Mouse (Mus musculus) CH12.LX (cell line): Measurements from ENCODE around the gene Fndc5. TPM values are rescaled to one million over a fixed set of nuclear protein-coding genes. Genes with fewer than 3 reads are reported as not detected.

Experiments used
- DNase-seq: peaks from one replicate; pipeline ENCODE4 v3.0.0-alpha.2; 2013; ENCODE audit errors: extremely low read depth
- H3K27ac ChIP-seq: 2 replicates; pipeline ENCODE4 v1.5.1; 2012; ENCODE audit warnings: low read depth, mild to moderate bottlenecking, control low read depth, moderate library complexity; ENCODE audit not compliant: insufficient read depth
- H3K27me3 ChIP-seq: replicated peaks from 2 replicates; pipeline ENCODE3; 2012; ENCODE audit warnings: inconsistent platforms
- H3K36me3 ChIP-seq, 2 experiments: replicated peaks in 1 of 2; 2 replicates each; pipeline versions ENCODE3 to v1.6.1; 2012; ENCODE audit warnings: inconsistent platforms in 1 of 2, low read length in 1 of 2, mild to moderate bottlenecking in 1 of 2, mixed read lengths in 1 of 2, moderate library complexity in 1 of 2; ENCODE audit not compliant: control insufficient read depth in 1 of 2, insufficient read depth in 1 of 2
- H3K4me1 ChIP-seq, 2 experiments: 2 replicates each; pipeline ENCODE4 v1.6.1; 2012; ENCODE audit warnings: inconsistent platforms in 1 of 2, moderate library complexity in 1 of 2; ENCODE audit not compliant: insufficient read depth in 2 of 2, control insufficient read depth in 1 of 2
- H3K4me2 ChIP-seq: 2 replicates; pipeline ENCODE4 v1.6.1; 2012; ENCODE audit warnings: low read depth, mild to moderate bottlenecking, control low read depth; ENCODE audit not compliant: poor library complexity, insufficient read depth, severe bottlenecking
- H3K4me3 ChIP-seq, 3 experiments: fragments of 150-350 bp in 1 of 3; sonication (generic) in 1 of 3; replicated peaks in 1 of 3; 2 replicates each; pipeline versions ENCODE3 to v1.5.1; 2011 to 2012; ENCODE audit warnings: low read depth in 2 of 3, low read length in 2 of 3, mild to moderate bottlenecking in 2 of 3, moderate library complexity in 2 of 3, control low read depth in 1 of 3, improper control_type of control experiment in 1 of 3, inconsistent platforms in 1 of 3, mixed read lengths in 1 of 3; ENCODE audit not compliant: poor library complexity in 1 of 3
- H3K79me2 ChIP-seq: replicated peaks from 2 replicates; pipeline ENCODE4 v1.6.1; 2012; ENCODE audit warnings: mild to moderate bottlenecking, moderate library complexity; ENCODE audit not compliant: control insufficient read depth, poor library complexity, insufficient read depth, severe bottlenecking; ENCODE audit errors: extremely low read depth
- H3K9ac ChIP-seq: 2 replicates; pipeline ENCODE4 v1.6.1; 2012; ENCODE audit warnings: low read depth, mild to moderate bottlenecking, control low read depth, moderate library complexity; ENCODE audit not compliant: insufficient read depth
- H3K9me3 ChIP-seq: replicated peaks from 2 replicates; pipeline ENCODE3; 2012; ENCODE audit warnings: low read length, inconsistent platforms, mixed read lengths
- BHLHE40 ChIP-seq: IDR thresholded peaks from 2 replicates; pipeline ENCODE4 v1.6.1; 2011; ENCODE audit warnings: mild to moderate bottlenecking, low read depth, low read length, improper control_type of control experiment
- CHD1 ChIP-seq: IDR thresholded peaks from 2 replicates; pipeline ENCODE4 v1.6.1; 2012; ENCODE audit warnings: low read depth, low read length, improper control_type of control experiment, inconsistent platforms
- CTCF ChIP-seq, 2 experiments: IDR thresholded peaks in 1 of 2; conservative IDR thresholded peaks in 1 of 2; 2 replicates each; pipeline ENCODE4 v1.5.1; 2011 to 2012; ENCODE audit warnings: low read depth in 2 of 2, low read length in 2 of 2, improper control_type of control experiment in 1 of 2, inconsistent platforms in 1 of 2, mild to moderate bottlenecking in 1 of 2, moderate library complexity in 1 of 2
- GABPA ChIP-seq: IDR thresholded peaks from 2 replicates; pipeline ENCODE4 v1.6.1; 2012; ENCODE audit warnings: low read depth, low read length, improper control_type of control experiment, inconsistent platforms; ENCODE audit not compliant: insufficient replicate concordance
- HCFC1 ChIP-seq: IDR thresholded peaks from 2 replicates; pipeline ENCODE4 v1.6.1; 2012; ENCODE audit warnings: low read depth, mild to moderate bottlenecking, inconsistent platforms, low read length, improper control_type of control experiment
- IRF4 ChIP-seq: IDR thresholded peaks from 2 replicates; pipeline ENCODE4 v1.6.1; 2014; ENCODE audit warnings: low read depth, mild to moderate bottlenecking, inconsistent platforms, low read length, improper control_type of control experiment
- MAFK ChIP-seq: IDR thresholded peaks from 2 replicates; pipeline ENCODE4 v1.6.1; 2011; ENCODE audit warnings: low read length, improper control_type of control experiment; ENCODE audit not compliant: insufficient replicate concordance
- MAX ChIP-seq: IDR thresholded peaks from 2 replicates; pipeline ENCODE4 v1.6.1; 2011; ENCODE audit warnings: low read length, improper control_type of control experiment
- MEF2A ChIP-seq: IDR thresholded peaks from 2 replicates; pipeline ENCODE4 v1.6.1; 2014; ENCODE audit warnings: low read depth, mild to moderate bottlenecking, inconsistent platforms, low read length, improper control_type of control experiment, borderline replicate concordance
- MXI1 ChIP-seq: IDR thresholded peaks from 2 replicates; pipeline ENCODE4 v1.6.1; 2011; ENCODE audit warnings: mild to moderate bottlenecking, low read depth, low read length, improper control_type of control experiment
- MYC ChIP-seq: IDR thresholded peaks from 2 replicates; pipeline ENCODE4 v1.6.1; 2011; ENCODE audit warnings: low read depth, mild to moderate bottlenecking, improper control_type of control experiment, low read length
- NRF1 ChIP-seq: IDR thresholded peaks from 2 replicates; pipeline ENCODE4 v1.6.1; 2014; ENCODE audit warnings: low read depth, mild to moderate bottlenecking, inconsistent platforms, low read length, improper control_type of control experiment, moderate library complexity
- POLR2A ChIP-seq: IDR thresholded peaks from 2 replicates; pipeline ENCODE4 v1.6.1; 2011; ENCODE audit warnings: low read depth, mild to moderate bottlenecking, improper control_type of control experiment, low read length
- RAD21 ChIP-seq: IDR thresholded peaks from 2 replicates; pipeline ENCODE4 v1.6.1; 2011; ENCODE audit warnings: low read depth, mild to moderate bottlenecking, low read length, improper control_type of control experiment, moderate library complexity
- RCOR1 ChIP-seq: conservative IDR thresholded peaks from 2 replicates; pipeline ENCODE4 v1.6.1; 2012; ENCODE audit warnings: low read depth, mild to moderate bottlenecking, inconsistent platforms, low read length, improper control_type of control experiment
- SIN3A ChIP-seq: IDR thresholded peaks from 2 replicates; pipeline ENCODE4 v1.6.1; 2012; ENCODE audit warnings: low read length, improper control_type of control experiment, inconsistent platforms
- SMC3 ChIP-seq: IDR thresholded peaks from 2 replicates; pipeline ENCODE4 v1.6.1; 2011; ENCODE audit warnings: low read depth, low read length, improper control_type of control experiment
- TCF12 ChIP-seq: IDR thresholded peaks from 2 replicates; pipeline ENCODE4 v1.6.1; 2014; ENCODE audit warnings: low read depth, mild to moderate bottlenecking, inconsistent platforms, low read length, improper control_type of control experiment
- UBTF ChIP-seq: IDR thresholded peaks from 2 replicates; pipeline ENCODE4 v1.6.1; 2012; ENCODE audit warnings: low read depth, mild to moderate bottlenecking, inconsistent platforms, low read length, improper control_type of control experiment, moderate library complexity
- USF1 ChIP-seq: IDR thresholded peaks from 2 replicates; pipeline ENCODE4 v1.6.1; 2014; ENCODE audit warnings: low read depth, mild to moderate bottlenecking, inconsistent platforms, low read length, improper control_type of control experiment
- USF2 ChIP-seq: conservative IDR thresholded peaks from 2 replicates; pipeline ENCODE4 v1.6.1; 2011; ENCODE audit warnings: low read depth, low read length, improper control_type of control experiment
- dilution Hi-C: fragments of 300-500 bp; cut with MboI; formaldehyde crosslinking; loops from 2 replicates; pipeline ENCODE4 v1.14.3; 2020; ENCODE audit warnings: low sequenced_read_pairs; ENCODE audit not compliant: extremely low pct_unique_long_range_greater_than_20kb, extremely low pct_ligation_motif_present
- in situ Hi-C: fragments of 300-500 bp; cut with MboI; formaldehyde crosslinking; loops from 3 replicates; pipeline ENCODE4 v1.14.3; 2019; ENCODE audit warnings: low sequenced_read_pairs, low pct_ligation_motif_present, low pct_unique_long_range_greater_than_20kb, mixed read lengths
- polyA plus RNA-seq: library from polyadenylated mRNA; unstranded; fragments of >175 nt; gene quantifications from 2 replicates; pipeline ENCODE4 v1.2.1, GENCODE M21; 2012; ENCODE audit warnings: low read depth; ENCODE audit not compliant: insufficient read length
- total RNA-seq, 2 experiments: library from RNA; depleted of rRNA; stranded (reverse); fragments of 300-350 nt in 1 of 2; fragments of >200 nt in 1 of 2; gene quantifications; 2 replicates each; pipeline ENCODE4 v1.2.3; 2012 to 2014

The Fndc5 gene
- total and polyA plus RNA-seq, 3 experiments: 0.17 to 0.33 TPM; not detected in 1

GRCm38 (mm10) chr4:129111350-129111749 is 25.4 kb upstream of the Fndc5 start:
- Histone ChIP-seq H3K9me3 (peaks cover 10% of the 10 kb centered on the region), H3K9ac (no peak overlapping the region), H3K4me1 (peaks cover 3 to 6% of the 10 kb centered on the region in 2 experiments), H3K27ac (no peak overlapping the region), H3K27me3 (peaks cover 69% of the 10 kb centered on the region)
- TF ChIP-seq CTCF (conservative IDR thresholded peaks at IDR 0.05 in 1 of 2, IDR thresholded peaks at IDR 0.05 in 1 of 2; ENCODE audit: low read depth in 2 of 2, low read length in 2 of 2) (peak; percentile 29 to 57; a peak in 3 of 4 replicates), RAD21 (peak; percentile 43), USF2 (no peak), IRF4 (no peak), GABPA (no peak), RCOR1 (no peak), SMC3 (peak; percentile 32), POLR2A (no peak)
- TF ChIP-seq, all 38 proteins: peak for 3
- H3K79me2 ChIP-seq: no peaks in the 10 kb centered on the region
- no peak overlapping the region for H3K4me3 ChIP-seq
- in situ Hi-C loops (no loop called here), dilution Hi-C loops (no loop called here)
- H3K4me2 ChIP-seq: no peak overlapping the region
- no peaks in the 10 kb centered on the region for H3K36me3 ChIP-seq
- DNase-seq: peak; percentile 17

- DNase-seq: no peak
- Histone ChIP-seq H3K27me3 (peaks cover 71% of the 10 kb centered on the region), H3K79me2 (no peaks in the 10 kb centered on the region), H3K4me3 (no peak overlapping the region), H3K9me3 (peaks cover 10% of the 10 kb centered on the region), H3K4me1 (peaks cover 6 to 7% of the 10 kb centered on the region in 2 experiments), H3K4me2 (no peak overlapping the region), H3K36me3 (no peaks in the 10 kb centered on the region), H3K27ac (no peak overlapping the region), H3K9ac (no peak overlapping the region)
- in situ Hi-C loops (no loop called here), dilution Hi-C loops (no loop called here)
- TF ChIP-seq RAD21 (no peak), TCF12 (no peak), SMC3 (no peak), BHLHE40 (no peak), UBTF (no peak), HCFC1 (no peak), MYC (no peak), USF2 (no peak), USF1 (no peak), NRF1 (no peak), MEF2A (no peak), CTCF (conservative IDR thresholded peaks at IDR 0.05 in 1 of 2, IDR thresholded peaks at IDR 0.05 in 1 of 2; ENCODE audit: low read depth in 2 of 2, low read length in 2 of 2) (no peak), CHD1 (no peak), MAX (no peak), MXI1 (no peak), GABPA (no peak), MAFK (no peak), SIN3A (no peak)
- TF ChIP-seq, all 38 proteins: peak for 0
Measured at GRCm38 (mm10) chr4:129112231-129112630, 24.6 kb upstream of the Fndc5 start.
